Mouse (Mus musculus) granulocyte monocyte progenitor cell, adult 5-6 weeks (primary cell): ENCODE measurements around the gene Avp. TPM values are rescaled to one million over a fixed set of nuclear protein-coding genes. Genes with fewer than 3 reads are reported as not detected.

Source experiments
- ATAC-seq: replicated peaks from 2 replicates; pipeline ENCODE4 v1.8.0; 2016; ENCODE audit warnings: mild to moderate bottlenecking, moderate TSS enrichment, inconsistent platforms; ENCODE audit not compliant: poor library complexity, severe bottlenecking
- total RNA-seq, 2 experiments: library from RNA; stranded (forward) in 1 of 2; stranded (reverse) in 1 of 2; fragments of 200-712, 200-1000 nt in 1 of 2; fragments of >200 nt in 1 of 2; fragmentation: Nextera tagmentation in 1 of 2; gene quantifications; 2 replicates each; pipeline ENCODE4 v1.2.3; 2014 to 2017

Gene Avp
- total RNA-seq, 2 experiments from 2014 or later, result not detected

- no peak for ATAC-seq
These were observed 6.5 kb downstream of the Avp start, which contains the start of gene Oxt for GRCm38 (mm10) chr2:130575873-130576272. TSS of gene Oxt (plus strand) at chr2:130576173.

DNA sequence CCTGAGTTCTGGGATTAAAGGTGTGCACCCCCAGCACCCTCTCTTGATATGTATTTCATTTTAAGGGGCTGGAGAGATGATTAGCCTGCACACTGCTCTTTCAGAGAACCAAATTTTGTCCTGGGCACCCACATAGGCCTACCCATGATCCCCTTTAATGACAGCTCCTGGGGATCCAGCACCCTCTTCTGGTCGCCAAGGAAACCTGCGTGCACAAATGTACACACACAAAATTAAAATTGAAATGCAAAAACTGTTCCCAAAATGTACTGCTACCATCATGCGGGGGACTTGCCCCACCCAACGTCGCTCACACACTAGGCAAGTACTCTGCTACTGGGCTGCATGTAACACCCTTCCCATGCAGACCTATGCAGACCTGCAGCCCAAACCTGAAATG is 7.4 kb downstream of the Avp start:
- no peak for ATAC-seq

DNA sequence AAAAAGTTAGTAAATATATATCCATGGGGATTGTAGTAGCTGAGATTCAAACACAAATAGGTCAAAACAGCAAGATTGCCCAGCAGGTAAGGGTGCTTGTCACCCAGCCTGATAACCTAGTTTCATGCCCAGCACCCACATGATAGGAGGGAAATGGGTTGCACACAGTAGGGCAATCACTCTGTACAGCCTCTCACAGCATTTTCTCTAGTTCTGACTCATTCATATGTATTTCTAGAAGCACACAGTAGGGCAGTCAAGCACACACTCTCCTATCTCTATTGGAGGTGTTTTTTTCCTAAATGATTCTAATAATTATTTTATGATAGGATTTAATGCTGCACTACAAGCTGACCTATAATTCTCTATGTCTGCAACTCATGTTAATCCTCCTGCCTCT is 12.4 kb downstream of the Avp start:
- ATAC-seq, result no peak

DNA sequence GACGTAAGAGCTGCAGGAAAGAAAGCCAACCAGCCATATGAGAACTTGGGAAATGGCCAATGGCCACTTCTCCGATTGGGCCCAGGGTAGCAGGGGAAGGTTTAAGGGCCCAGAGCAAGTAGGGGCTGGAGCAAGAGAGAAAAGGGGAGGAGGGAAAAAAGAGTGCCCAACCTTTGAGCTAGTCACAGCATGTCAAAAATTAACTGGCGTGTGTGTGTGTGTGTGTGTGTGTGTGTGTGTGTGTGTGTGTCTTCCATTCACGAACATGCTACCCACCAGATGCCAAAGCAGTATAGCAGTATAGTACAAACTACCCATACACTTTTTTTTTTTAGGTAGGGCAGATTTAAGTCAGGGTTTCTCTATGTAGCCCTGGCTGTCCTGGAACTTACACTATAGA is 13.4 kb downstream of the Avp start:
- ATAC-seq, result no peak

GRCm38 (mm10) chr2:130564983-130565382 is 17.4 kb downstream of the Avp start:
- ATAC-seq, result no peak

DNA sequence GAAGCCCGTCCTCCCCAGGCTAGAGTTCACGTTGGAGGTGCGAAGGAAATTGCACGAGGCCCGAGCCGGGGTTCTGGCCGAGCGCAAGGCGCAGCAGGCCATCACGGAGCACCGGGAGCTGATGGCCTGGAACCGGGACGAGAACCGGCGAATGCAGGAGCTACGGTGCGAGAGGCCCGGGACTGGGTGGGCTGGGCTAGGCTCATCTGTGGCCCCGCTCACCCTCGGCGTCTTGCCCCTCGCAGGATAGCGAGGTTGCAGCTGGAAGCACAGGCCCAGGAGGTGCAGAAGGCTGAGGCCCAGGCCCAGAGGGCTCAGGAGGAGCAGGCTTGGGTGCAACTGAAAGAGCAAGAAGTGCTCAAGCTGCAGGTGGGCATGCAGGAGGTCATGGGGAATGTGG is 18.3 kb downstream of the Avp start:
- ATAC-seq, result peak; percentile 18

DNA sequence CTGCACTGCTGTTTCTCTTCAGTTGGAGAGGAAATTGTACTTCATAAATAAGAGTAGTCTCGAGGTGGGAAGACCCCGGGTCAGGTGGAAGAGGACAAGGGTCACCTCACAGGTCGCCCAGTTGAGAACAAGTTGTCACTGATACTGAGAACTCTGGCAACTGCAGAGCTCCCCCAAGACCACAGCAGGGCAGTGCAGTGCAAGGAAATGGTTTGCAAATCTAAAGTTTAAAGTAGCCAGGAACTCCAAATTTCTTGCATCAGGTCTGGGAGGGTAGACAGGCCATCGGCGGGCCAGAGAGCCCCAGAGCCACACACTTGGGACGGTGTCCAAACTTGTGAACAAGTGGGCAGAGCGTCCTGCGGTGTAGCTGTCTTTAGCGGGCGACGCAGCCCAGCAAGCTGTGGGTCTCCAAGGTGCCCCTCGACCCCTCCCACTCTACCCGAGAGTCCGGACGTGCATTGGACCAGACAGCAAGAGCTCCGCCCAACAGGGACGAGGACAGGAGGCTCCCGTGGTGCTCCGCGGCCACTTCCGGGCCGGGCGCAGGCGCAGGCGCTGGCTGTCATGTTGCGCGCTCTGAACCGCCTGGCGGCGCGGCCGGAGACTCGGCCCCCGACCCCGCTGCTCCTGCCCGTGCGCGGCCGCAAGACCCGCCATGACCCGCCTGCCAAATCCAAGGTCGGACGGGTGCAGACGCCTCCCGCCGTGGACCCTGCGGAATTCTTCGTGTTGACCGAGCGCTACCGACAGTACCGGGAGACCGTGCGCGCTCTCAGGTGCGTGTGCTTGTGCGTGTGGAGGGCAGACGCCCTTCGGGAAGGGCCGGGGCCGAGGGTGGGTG is 18.9 kb downstream of the Avp start, which contains the start of gene Mrps26:
TSS of gene Mrps26 (plus strand) at position 531 of the 844 bp plus-strand sequence.
- ATAC-seq, result peak; percentile 98

- no peak for ATAC-seq
These were observed 24.3 kb downstream of the Avp start for GRCm38 (mm10) chr2:130558015-130558414.

DNA sequence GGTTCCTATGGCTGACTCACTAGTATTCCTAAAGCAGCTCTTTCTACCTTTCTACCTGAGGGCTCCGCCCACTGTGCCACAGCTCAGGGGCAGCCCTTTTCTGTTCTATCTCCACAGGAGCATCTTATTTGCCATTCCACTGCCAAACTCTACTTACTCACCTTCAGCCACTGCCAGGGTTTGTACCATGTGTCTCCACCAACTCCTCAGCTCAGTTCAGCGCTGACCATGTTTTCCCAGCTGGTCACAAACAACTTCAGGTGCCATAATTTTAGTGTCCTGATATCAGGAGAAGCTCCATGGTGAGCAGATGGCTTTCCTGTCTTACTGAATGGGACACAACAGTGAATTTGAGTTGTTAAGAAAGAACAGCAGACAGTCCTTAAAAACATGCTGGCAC is 24.9 kb downstream of the Avp start:
- no peak for ATAC-seq

- ATAC-seq, result no peak
These were observed 26.1 kb downstream of the Avp start for GRCm38 (mm10) chr2:130556292-130556691.

DNA sequence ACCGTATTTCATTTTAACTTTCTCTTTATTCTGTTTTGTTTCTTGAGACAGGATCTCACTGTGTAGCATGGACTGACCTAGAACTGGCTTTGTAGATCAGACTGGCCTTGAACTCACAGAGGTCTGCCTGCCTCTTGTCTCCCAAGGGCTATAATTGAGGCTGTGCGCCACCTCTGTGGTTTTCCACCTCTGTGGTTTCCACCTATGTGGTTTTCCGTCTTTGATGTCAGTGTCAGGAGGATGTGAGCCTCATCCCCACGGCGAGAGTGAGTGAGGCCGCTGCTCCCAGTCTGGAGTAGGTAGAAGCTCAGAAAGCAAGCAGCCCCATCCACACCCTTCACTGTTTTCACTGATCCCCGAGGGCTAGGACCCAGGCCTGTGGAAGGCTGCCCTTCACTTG is 27.5 kb downstream of the Avp start:
- ATAC-seq, result no peak

GRCm38 (mm10) chr2:130546957-130547356 is 35.4 kb downstream of the Avp start:
- ATAC-seq, result no peak

- ATAC-seq, result peak; percentile 60
These were observed 42.1 kb downstream of the Avp start for GRCm38 (mm10) chr2:130540266-130540665.

- ATAC-seq, result peak; percentile 24
These were observed 43.3 kb downstream of the Avp start for GRCm38 (mm10) chr2:130538876-130539546.

DNA sequence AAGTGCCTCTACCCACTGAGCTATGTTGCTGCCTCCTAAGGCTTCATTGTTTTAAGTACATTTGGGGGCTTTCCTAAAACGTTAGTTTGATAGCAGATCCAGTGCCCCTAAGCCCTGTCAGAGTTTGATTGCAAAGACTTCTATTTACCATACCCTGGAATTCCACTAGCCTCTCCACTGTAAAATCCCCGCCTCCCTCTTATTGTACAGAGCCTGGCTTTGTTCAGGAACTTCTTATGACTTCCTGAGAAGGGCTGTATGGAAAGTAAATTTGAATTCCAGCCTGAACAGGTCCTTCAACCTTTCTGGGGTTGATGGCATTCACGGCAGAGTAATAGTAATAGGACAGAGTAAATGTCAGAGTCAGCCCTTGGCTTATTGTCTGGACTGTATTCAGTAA is 45.5 kb downstream of the Avp start:
- no peak for ATAC-seq

DNA sequence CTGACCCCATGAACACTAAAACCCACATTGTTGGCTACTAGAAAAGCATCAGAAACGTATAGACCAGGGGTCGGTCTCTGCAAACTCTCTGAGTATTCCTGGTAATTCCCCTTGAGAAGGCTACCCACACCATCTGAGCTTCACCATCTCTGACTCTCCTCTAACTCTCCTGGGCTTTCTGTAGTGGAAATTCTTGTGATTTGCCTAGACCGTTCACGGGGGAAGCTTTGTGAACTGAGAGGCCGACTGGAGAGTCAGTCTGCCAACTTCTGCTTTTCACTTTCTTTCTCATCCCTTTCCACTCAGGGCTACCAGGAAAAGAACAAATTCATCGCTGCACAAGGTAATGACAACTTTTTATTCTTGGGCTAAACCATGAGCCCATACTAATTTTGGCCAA is 47.3 kb downstream of the Avp start:
- ATAC-seq, result no peak

GRCm38 (mm10) chr2:130532201-130532600 is 50.2 kb downstream of the Avp start:
- no peak for ATAC-seq

Other genes starting within 250 kb of the Avp start
- 3.2 TPM in 1 of 2 replicates, not detected in the other for gene Cpxm1, start 185.0 kb downstream of the Avp start, total RNA-seq (2014; fragmentation: Nextera tagmentation)
- 0.99 TPM in 1 of 2 replicates, not detected in the other for gene Cpxm1, start 185.0 kb downstream of the Avp start, total RNA-seq (2017)
- not detected in 2 replicates for gene Gm28372, start 177.3 kb downstream of the Avp start, total RNA-seq (2014; fragmentation: Nextera tagmentation)
- not detected in 2 replicates for gene Gm28372, start 177.3 kb downstream of the Avp start, total RNA-seq (2017)
- gene 1700020A23Rik, start 177.3 kb downstream of the Avp start, total RNA-seq (2014; fragmentation: Nextera tagmentation), result not detected in 2 replicates
- gene 1700020A23Rik, start 177.3 kb downstream of the Avp start, total RNA-seq (2017), result not detected in 2 replicates
- not detected in 2 replicates for gene Tmem239, start 176.1 kb downstream of the Avp start, total RNA-seq (2014; fragmentation: Nextera tagmentation)
- not detected in 2 replicates for gene Tmem239, start 176.1 kb downstream of the Avp start, total RNA-seq (2017)
- 128 and 155 TPM in 2 replicates for gene Vps16, start 158.2 kb downstream of the Avp start, total RNA-seq (2014; fragmentation: Nextera tagmentation)
- 129 and 167 TPM in 2 replicates for gene Vps16, start 158.2 kb downstream of the Avp start, total RNA-seq (2017)
- 13.0 and 14.9 TPM in 2 replicates for gene Pced1a, start 157.9 kb downstream of the Avp start, total RNA-seq (2014; fragmentation: Nextera tagmentation)
- 13.6 and 17.2 TPM in 2 replicates for gene Pced1a, start 157.9 kb downstream of the Avp start, total RNA-seq (2017)
- 68.9 and 76.2 TPM in 2 replicates for gene Ptpra, start 132.3 kb downstream of the Avp start, total RNA-seq (2014; fragmentation: Nextera tagmentation)
- gene Ptpra, start 132.3 kb downstream of the Avp start, total RNA-seq (2017), result 118 and 138 TPM in 2 replicates
- gene Mrps26, start 18.8 kb downstream of the Avp start, total RNA-seq (2014; fragmentation: Nextera tagmentation), result 66.7 and 82.1 TPM in 2 replicates
- gene Mrps26, start 18.8 kb downstream of the Avp start, total RNA-seq (2017), result 47.1 and 52.4 TPM in 2 replicates
- not detected in 2 replicates for gene Oxt, start 6.4 kb downstream of the Avp start, total RNA-seq (2014; fragmentation: Nextera tagmentation)
- not detected in 2 replicates for gene Oxt, start 6.4 kb downstream of the Avp start, total RNA-seq (2017)
- 15.6 and 16.3 TPM in 2 replicates for gene Fastkd5, start 47.5 kb upstream of the Avp start, total RNA-seq (2014; fragmentation: Nextera tagmentation)
- 17.1 and 19.3 TPM in 2 replicates for gene Fastkd5, start 47.5 kb upstream of the Avp start, total RNA-seq (2017)
- 7.0 and 9.3 TPM in 2 replicates for gene Ubox5, start 47.5 kb upstream of the Avp start, total RNA-seq (2014; fragmentation: Nextera tagmentation)
- gene Ubox5, start 47.5 kb upstream of the Avp start, total RNA-seq (2017), result 5.9 and 10.0 TPM in 2 replicates
- 1.2 TPM in 1 of 2 replicates, not detected in the other for gene Lzts3, start 60.2 kb upstream of the Avp start, total RNA-seq (2014; fragmentation: Nextera tagmentation)
- gene Lzts3, start 60.2 kb upstream of the Avp start, total RNA-seq (2017), result 0.13 and 0.57 TPM in 2 replicates
- 50.3 and 111 TPM in 2 replicates for gene Ddrgk1, start 82.1 kb upstream of the Avp start, total RNA-seq (2014; fragmentation: Nextera tagmentation)
- 84.5 and 86.3 TPM in 2 replicates for gene Ddrgk1, start 82.1 kb upstream of the Avp start, total RNA-seq (2017)
- gene Itpa, start 85.1 kb upstream of the Avp start, total RNA-seq (2014; fragmentation: Nextera tagmentation), result 80.5 and 90.4 TPM in 2 replicates
- gene Itpa, start 85.1 kb upstream of the Avp start, total RNA-seq (2017), result 64.1 and 76.7 TPM in 2 replicates
- gene Slc4a11, start 115.0 kb upstream of the Avp start, total RNA-seq (2014; fragmentation: Nextera tagmentation), result 0.32 and 5.7 TPM in 2 replicates
- gene Slc4a11, start 115.0 kb upstream of the Avp start, total RNA-seq (2017), result 0.52 TPM in 1 of 2 replicates, not detected in the other